Mouse (Mus musculus) E14TG2a.4 (cell line): ENCODE measurements around the gene Ero1l.

ENCODE experiments used
- CTCF ChIP-seq: conservative IDR thresholded peaks from 2 replicates; pipeline ENCODE4 v1.5.1; 2014; ENCODE audit warnings: low read length
- NANOG ChIP-seq: IDR thresholded peaks from 2 replicates; pipeline ENCODE4 v1.6.1; 2014; ENCODE audit warnings: borderline replicate concordance, low read length, mixed read lengths
- POU5F1 ChIP-seq: IDR thresholded peaks from 2 replicates; pipeline ENCODE4 v1.6.1; 2014; ENCODE audit warnings: low read length, borderline replicate concordance

GRCm38 (mm10) chr14:45318426-45319236 is at the start of gene Ero1l:
- TF ChIP-seq CTCF (no peak), POU5F1 (no peak), NANOG (no peak)
